ENCODE assay signal across 28 mouse cellular contexts in genomic region chr17:17581234-17581633, GRCm38 (mm10). TPM values are rescaled to one million over a fixed set of nuclear protein-coding genes. Genes with fewer than 3 reads are reported as not detected.
A peak's percentile ranks its signal among the peaks of the same experiment; 100 is the strongest.
DNase-seq lines count a peak whose midpoint lies in the region; ATAC-seq lines count a peak whose summit lies in the region.
"Had no signal": no experiment of that assay in that cellular context is flagged by ENCODE, and none has a peak within 500 bp of the region (broad histone marks: within the 10 kb centered on the region; RNA-seq: fewer than 3 reads in every experiment).

No protein-coding gene starts in this region.

- peaks cover 10% of the 10 kb centered on the region for H3K4me1 ChIP-seq in heart, embryonic 16.5 days (ENCODE audit: control insufficient read depth, insufficient read depth, low read length)
- H3K4me1 ChIP-seq: embryonic facial prominence, embryonic 13.5 days; forebrain, embryonic 13.5 days; hindbrain, embryonic 10.5 days; intestine, embryonic 15.5 days; lung, embryonic 15.5 days; midbrain, embryonic 12.5 days; stomach, embryonic 15.5 days had no signal

- ATAC-seq in heart, embryonic 16.5 days (replicated peaks; ENCODE audit: extremely low read depth, insufficient read depth, low FRiP score), result no peak
- peak; percentile 92 for ATAC-seq in granulocyte monocyte progenitor cell, adult 5-6 weeks (replicated peaks; ENCODE audit: poor library complexity, severe bottlenecking)
- ATAC-seq in neutrophil, adult 5-6 weeks (ENCODE audit: extremely low read depth, insufficient number of reproducible peaks, low FRiP score, poor library complexity, severe bottlenecking), result peak; percentile 55
- ATAC-seq: activated CD4-positive, CD25-positive, alpha-beta regulatory T cell, adult 4 months; forebrain, embryonic 13.5 days; hindbrain, embryonic 16.5 days; intestine, embryonic 15.5 days had no signal

- H3K27me3 ChIP-seq in heart, embryonic 16.5 days (ENCODE audit: control insufficient read depth, insufficient read depth, low read length), result no peaks in the 10 kb centered on the region
- H3K27me3 ChIP-seq: embryonic facial prominence, embryonic 13.5 days; forebrain, embryonic 13.5 days; heart, embryonic 15.5 days; intestine, embryonic 15.5 days; lung, embryonic 15.5 days; midbrain, embryonic 12.5 days; stomach, embryonic 15.5 days had no signal

- peaks cover 7% of the 10 kb centered on the region for H3K36me3 ChIP-seq in heart, embryonic 16.5 days (ENCODE audit: control insufficient read depth, insufficient read depth)

- H3K9ac ChIP-seq in heart, embryonic 16.5 days (ENCODE audit: low read length), result no peak overlapping the region
- H3K9ac ChIP-seq: embryonic facial prominence, embryonic 13.5 days; forebrain, embryonic 13.5 days; heart, embryonic 15.5 days; intestine, embryonic 15.5 days; liver, embryonic 14.5 days; lung, embryonic 15.5 days; midbrain, embryonic 12.5 days; stomach, embryonic 15.5 days had no signal

- H3K4me2 ChIP-seq in heart, embryonic 16.5 days (ENCODE audit: low read depth, low read length), result no peak overlapping the region
- H3K4me2 ChIP-seq: embryonic facial prominence, embryonic 13.5 days; forebrain, embryonic 13.5 days; heart, embryonic 15.5 days; intestine, embryonic 15.5 days; lung, embryonic 15.5 days; midbrain, embryonic 12.5 days; stomach, embryonic 15.5 days had no signal

- 85% methylated on average over 3 of the region's 3 CpGs for WGBS in heart, embryonic 16.5 days

- H3K9me3 ChIP-seq in heart, embryonic 16.5 days (replicated peaks; ENCODE audit: control insufficient read depth, low read length), result no peaks in the 10 kb centered on the region
- H3K9me3 ChIP-seq: embryonic facial prominence, embryonic 13.5 days; forebrain, embryonic 13.5 days; heart, embryonic 15.5 days; hindbrain, embryonic 10.5 days; intestine, embryonic 15.5 days; lung, embryonic 15.5 days; midbrain, embryonic 12.5 days; stomach, embryonic 15.5 days had no signal

- DNase-seq in heart, postnatal 36 days, result no peak
- DNase-seq in R1 (ENCODE audit: low read depth, low spot score), result peak; percentile 19
- no peak for DNase-seq in left cerebral cortex, adult 9 months (ENCODE audit: low spot score in 2 of 2)
- DNase-seq in right cerebral cortex, postnatal 36 days (ENCODE audit: low spot score in 2 of 2), result no peak
- DNase-seq in kidney, postnatal 14 days, result no peak
- DNase-seq: adrenal gland, postnatal 10 days; cerebellum, adult 11 months; cerebellum, postnatal 14 days; embryo, embryonic 11 days; gastrocnemius, adult 2 months; kidney, adult 9 months; kidney, postnatal 25 days; layer of hippocampus, postnatal 36 days had no signal

- intact Hi-C loops in heart, postnatal 36 days (cut with DNase I), result no loop called here

- H3K27ac ChIP-seq in heart, embryonic 16.5 days (ENCODE audit: low read length), result peak overlapping the region; percentile 14; the same call in 1 of the 2 replicates
- H3K27ac ChIP-seq: embryonic facial prominence, embryonic 13.5 days; forebrain, embryonic 13.5 days; gastrocnemius, adult 2 months; heart, embryonic 15.5 days; hindbrain, embryonic 10.5 days; intestine, embryonic 15.5 days; liver, embryonic 14.5 days; lung, embryonic 15.5 days; midbrain, embryonic 12.5 days; stomach, embryonic 15.5 days had no signal

- H3K4me3 ChIP-seq in heart, embryonic 16.5 days (ENCODE audit: low read length), result no peak overlapping the region
- H3K4me3 ChIP-seq: embryonic facial prominence, embryonic 13.5 days; erythroblast, embryonic 14.5 days; forebrain, embryonic 13.5 days; gastrocnemius, adult 2 months; heart, embryonic 15.5 days; hindbrain, embryonic 10.5 days; intestine, embryonic 15.5 days; lung, embryonic 15.5 days; midbrain, embryonic 12.5 days; stomach, embryonic 15.5 days had no signal

RNA-seq across cellular contexts. Expression of gene Lnpep, which starts 43.6 kb away (rescaled TPM):
- polyA plus RNA-seq in heart, embryonic 16.5 days (2015; fragmentation: Nextera tagmentation; extraction: Ambion mirVana), result 12.7 and 12.9 TPM in 2 replicates
- total RNA-seq in heart, postnatal 36 days (2021), result 100 to 1,000 TPM; 177 to 190 TPM
- 42.2 and 46.3 TPM in 2 replicates for total RNA-seq in granulocyte monocyte progenitor cell, adult 5-6 weeks (2014; fragmentation: Nextera tagmentation)
- total RNA-seq in granulocyte monocyte progenitor cell, adult 5-6 weeks (2017), result 51.6 and 52.2 TPM in 2 replicates
- 130 and 143 TPM in 2 replicates for total RNA-seq in neutrophil, adult 5-6 weeks (2017)
